In genomic region chr11:60941370-60941769, GRCm38 (mm10) we compare ENCODE assay signal across 9 mouse cellular contexts. TPM values are rescaled to one million over a fixed set of nuclear protein-coding genes. Genes with fewer than 3 reads are reported as not detected.
DNase-seq lines count a peak whose midpoint lies in the region; ATAC-seq and TF ChIP-seq lines count a peak whose summit lies in the region.
"Had no signal": no experiment of that assay in that cellular context is flagged by ENCODE, and none has a peak within 500 bp of the region (broad histone marks: within the 10 kb centered on the region; RNA-seq: fewer than 3 reads in every experiment).

No protein-coding gene starts in this region.

- H3K9ac ChIP-seq in heart, embryonic 11.5 days (ENCODE audit: low read depth, low read length): no peak overlapping the region
- H3K9ac ChIP-seq in intestine, postnatal 0 days (ENCODE audit: low read depth, low read length): no peak overlapping the region; the same call in 1 of the 2 replicates
- H3K9ac ChIP-seq in lung, embryonic 16.5 days (ENCODE audit: low read length): no peak overlapping the region

- TF ChIP-seq CTCF in intestine, postnatal 0 days (IDR thresholded peaks at IDR 0.05; ENCODE audit: low read depth): no peak

- no peaks in the 10 kb centered on the region for H3K9me3 ChIP-seq in heart, embryonic 11.5 days (replicated peaks; ENCODE audit: control insufficient read depth, low read length)
- H3K9me3 ChIP-seq in intestine, postnatal 0 days (ENCODE audit: control insufficient read depth): no peaks in the 10 kb centered on the region
- no peaks in the 10 kb centered on the region for H3K9me3 ChIP-seq in lung, embryonic 16.5 days (ENCODE audit: control insufficient read depth, low read length)

- peaks cover 56% of the 10 kb centered on the region for H3K4me1 ChIP-seq in heart, embryonic 11.5 days (ENCODE audit: control insufficient read depth, insufficient read depth, low read length)
- H3K4me1 ChIP-seq in intestine, postnatal 0 days (replicated peaks; ENCODE audit: control insufficient read depth, insufficient read depth, low read length): peaks cover 28% of the 10 kb centered on the region
- peaks cover 17% of the 10 kb centered on the region for H3K4me1 ChIP-seq in lung, embryonic 16.5 days (replicated peaks; ENCODE audit: control insufficient read depth, insufficient read depth, low read length)

- peaks cover 11% of the 10 kb centered on the region; the same call in 1 of the 2 replicates for H3K36me3 ChIP-seq in heart, embryonic 11.5 days (ENCODE audit: control insufficient read depth, insufficient read depth, low read length)
- H3K36me3 ChIP-seq in intestine, postnatal 0 days (ENCODE audit: control insufficient read depth, insufficient read depth): peaks cover 37% of the 10 kb centered on the region
- H3K36me3 ChIP-seq in lung, embryonic 16.5 days (ENCODE audit: control insufficient read depth, insufficient read depth, low read length): peaks cover 17% of the 10 kb centered on the region

- peak overlapping the region; percentile 57 for H3K27ac ChIP-seq in heart, embryonic 11.5 days (ENCODE audit: low read depth, low read length)
- H3K27ac ChIP-seq in intestine, postnatal 0 days (ENCODE audit: low read depth, low read length): peak overlapping the region; percentile 74
- peak overlapping the region; percentile 87 for H3K27ac ChIP-seq in lung, embryonic 16.5 days (ENCODE audit: low read length)

- DNase-seq in heart, adult 8-10 months (ENCODE audit: low spot score): no peak
- peak; percentile 34 for DNase-seq in NIH3T3 (ENCODE audit: low read depth)
- no peak for DNase-seq in MN1 (ENCODE audit: low spot score)
- DNase-seq in spleen, postnatal 14 days (ENCODE audit: low spot score in 2 of 2): no peak
- no peak for DNase-seq in frontal cortex, postnatal 36 days (ENCODE audit: low spot score in 2 of 2)
- DNase-seq: heart, postnatal 14 days had no signal

- WGBS in heart, embryonic 11.5 days (ENCODE audit: insufficient replicate concordance): 50% methylated on average over 9 of the region's 9 CpGs
- WGBS in intestine, postnatal 0 days: 32% methylated on average over 9 of the region's 9 CpGs
- 46% methylated on average over 9 of the region's 9 CpGs for WGBS in lung, embryonic 16.5 days

- no peaks in the 10 kb centered on the region for H3K27me3 ChIP-seq in heart, embryonic 11.5 days (ENCODE audit: control insufficient read depth, insufficient read depth, low read length)
- H3K27me3 ChIP-seq in intestine, postnatal 0 days (replicated peaks; ENCODE audit: control insufficient read depth, insufficient read depth, low read length): no peaks in the 10 kb centered on the region
- H3K27me3 ChIP-seq in lung, embryonic 16.5 days (ENCODE audit: control insufficient read depth, insufficient read depth, low read depth, low read length): no peaks in the 10 kb centered on the region

- peak overlapping the region; percentile 29 for H3K4me2 ChIP-seq in heart, embryonic 11.5 days
- H3K4me2 ChIP-seq in intestine, postnatal 0 days (replicated peaks; ENCODE audit: low read depth): peak overlapping the region; percentile 52
- peak overlapping the region; percentile 21; the same call in 1 of the 2 replicates for H3K4me2 ChIP-seq in lung, embryonic 16.5 days (ENCODE audit: low read depth, low read length)

- ATAC-seq in heart, embryonic 11.5 days (replicated peaks; ENCODE audit: insufficient number of reproducible peaks, low FRiP score, low TSS enrichment): peak; percentile 62; the same call in 1 of the 2 replicates
- peak; percentile 55 for ATAC-seq in intestine, postnatal 0 days
- peak; percentile 93 for ATAC-seq in lung, embryonic 16.5 days (ENCODE audit: low read depth)

- H3K4me3 ChIP-seq in heart, embryonic 11.5 days (ENCODE audit: low read depth, low read length): no peak overlapping the region
- no peak overlapping the region for H3K4me3 ChIP-seq in intestine, postnatal 0 days (ENCODE audit: low read depth, low read length)
- H3K4me3 ChIP-seq in lung, embryonic 16.5 days (ENCODE audit: low read length): no peak overlapping the region

RNA-seq across cellular contexts. Expression of gene Map2k3, which starts 9.5 kb away (rescaled TPM):
- 74.6 and 77.9 TPM in 2 replicates for polyA plus RNA-seq in heart, embryonic 11.5 days (2014; fragmentation: Nextera tagmentation; extraction: Ambion mirVana)
- 10 to 100 TPM; 74.6 to 80.8 (median 77.0) TPM for total RNA-seq in heart, adult 8-10 months (2022)
- 86.4 and 86.5 TPM in 2 replicates for polyA plus RNA-seq in intestine, postnatal 0 days (2015; fragmentation: Nextera tagmentation; extraction: Ambion mirVana)
- polyA plus RNA-seq in lung, embryonic 16.5 days (2015; fragmentation: Nextera tagmentation; extraction: Ambion mirVana): 110 and 114 TPM in 2 replicates

RNA-seq across cellular contexts. Expression of gene Natd1, which starts 26.8 kb away (rescaled TPM):
- polyA plus RNA-seq in heart, embryonic 11.5 days (2014; fragmentation: Nextera tagmentation; extraction: Ambion mirVana): 20.2 and 23.9 TPM in 2 replicates
- total RNA-seq in heart, adult 8-10 months (2022): 10 to 100 TPM in 2 of 4 experiments, 1 to 10 TPM in 2; 8.6 to 15.0 (median 11.0) TPM
- 8.9 and 9.3 TPM in 2 replicates for polyA plus RNA-seq in intestine, postnatal 0 days (2015; fragmentation: Nextera tagmentation; extraction: Ambion mirVana)
- polyA plus RNA-seq in lung, embryonic 16.5 days (2015; fragmentation: Nextera tagmentation; extraction: Ambion mirVana): 19.9 and 21.6 TPM in 2 replicates
